Mouse (Mus musculus): ENCODE data around the gene Serpinb7. TPM values are rescaled to one million over a fixed set of nuclear protein-coding genes. Genes with fewer than 3 reads are reported as not detected.
A peak's percentile ranks its signal among the peaks of the same experiment; 100 is the strongest.

The Serpinb7 gene
- polyA plus RNA-seq, 1 experiment from 2014 or later: not detected

- no peak for DNase-seq (ENCODE audit: low spot score)
- Histone ChIP-seq H3K9ac (ENCODE audit: low read depth, low read length) (no peak overlapping the region), H3K36me3 (ENCODE audit: control insufficient read depth, insufficient read depth, low read length) (no peaks in the 10 kb centered on the region), H3K9me3 (ENCODE audit: control insufficient read depth, low read length) (no peaks in the 10 kb centered on the region), H3K4me1 (replicated peaks; ENCODE audit: control insufficient read depth, insufficient read depth, low read length) (no peaks in the 10 kb centered on the region), H3K27ac (ENCODE audit: low read depth, low read length) (no peak overlapping the region), H3K27me3 (ENCODE audit: control insufficient read depth, insufficient read depth, low read length) (no peaks in the 10 kb centered on the region), H3K4me3 (ENCODE audit: low read depth, low read length) (no peak overlapping the region), H3K4me2 (replicated peaks; ENCODE audit: low read depth, low read length) (no peak overlapping the region)
- WGBS: 86% methylated on average over 2 of the region's 2 CpGs
- ATAC-seq (ENCODE audit: low FRiP score): no peak
Observed at GRCm38 (mm10) chr1:107435528-107435927, 36.1 kb downstream of the Serpinb7 start.

- H3K9ac ChIP-seq (ENCODE audit: low read depth, low read length): no peak overlapping the region
- no peaks in the 10 kb centered on the region for H3K27me3 ChIP-seq (ENCODE audit: control insufficient read depth, insufficient read depth, low read length)
- no peak for ATAC-seq (ENCODE audit: low FRiP score)
- H3K4me2 ChIP-seq (replicated peaks; ENCODE audit: low read depth, low read length): no peak overlapping the region
- DNase-seq (ENCODE audit: low spot score): no peak
- H3K27ac ChIP-seq (ENCODE audit: low read depth, low read length): no peak overlapping the region
- no peaks in the 10 kb centered on the region for H3K36me3 ChIP-seq (ENCODE audit: control insufficient read depth, insufficient read depth, low read length)
- H3K4me3 ChIP-seq (ENCODE audit: low read depth, low read length): no peak overlapping the region
- no peaks in the 10 kb centered on the region for H3K4me1 ChIP-seq (replicated peaks; ENCODE audit: control insufficient read depth, insufficient read depth, low read length)
- WGBS: 88% methylated on average over 3 of the region's 3 CpGs
- no peaks in the 10 kb centered on the region for H3K9me3 ChIP-seq (ENCODE audit: control insufficient read depth, low read length)
Observed at GRCm38 (mm10) chr1:107439462-107439861, 40.0 kb downstream of the Serpinb7 start.

- Histone ChIP-seq H3K4me3 (ENCODE audit: low read depth, low read length) (no peak overlapping the region), H3K4me1 (replicated peaks; ENCODE audit: control insufficient read depth, insufficient read depth, low read length) (no peaks in the 10 kb centered on the region), H3K9me3 (ENCODE audit: control insufficient read depth, low read length) (no peaks in the 10 kb centered on the region), H3K4me2 (replicated peaks; ENCODE audit: low read depth, low read length) (no peak overlapping the region), H3K36me3 (ENCODE audit: control insufficient read depth, insufficient read depth, low read length) (no peaks in the 10 kb centered on the region), H3K9ac (ENCODE audit: low read depth, low read length) (no peak overlapping the region), H3K27me3 (ENCODE audit: control insufficient read depth, insufficient read depth, low read length) (no peaks in the 10 kb centered on the region), H3K27ac (ENCODE audit: low read depth, low read length) (no peak overlapping the region)
- DNase-seq (ENCODE audit: low spot score) (no peak), ATAC-seq (ENCODE audit: low FRiP score) (no peak)
- WGBS: 78% methylated on average over 5 of the region's 5 CpGs
Observed at GRCm38 (mm10) chr1:107445352-107445751, 45.9 kb downstream of the Serpinb7 start.

DNA sequence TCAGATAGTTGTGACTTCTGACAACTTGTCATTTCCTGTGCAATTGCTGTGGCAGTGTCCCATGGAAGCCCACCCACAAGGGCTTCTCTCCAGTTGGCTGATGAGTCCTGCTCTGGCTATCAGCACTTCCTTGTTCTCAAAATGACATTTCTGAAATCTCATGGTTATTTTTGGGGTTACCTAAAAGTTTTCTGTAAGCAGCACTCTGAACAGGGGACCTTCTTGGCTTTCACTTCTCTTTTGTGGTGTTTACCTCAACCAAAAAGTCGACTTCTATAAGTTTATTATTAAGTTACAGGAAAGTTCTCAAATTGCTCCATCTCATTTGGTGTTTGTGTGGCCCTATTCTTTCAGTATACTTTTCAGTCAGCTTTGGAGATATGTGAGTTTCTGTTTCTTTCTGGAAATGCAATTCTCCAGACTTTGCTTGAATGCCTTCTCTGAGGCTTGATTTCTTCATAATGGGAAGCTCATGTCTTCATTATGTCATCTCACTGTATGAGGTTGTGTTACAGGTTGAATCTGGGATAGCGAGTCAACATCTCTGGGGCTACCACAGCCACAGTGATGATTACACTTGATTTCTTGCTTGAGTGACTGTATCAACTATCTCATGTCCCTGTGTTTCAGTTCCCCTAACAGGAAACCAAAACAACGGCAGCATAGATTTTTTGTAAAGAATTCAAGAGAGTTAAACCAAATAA, 47.9 kb downstream of the Serpinb7 start:
- DNase-seq (ENCODE audit: low spot score) (no peak), ATAC-seq (ENCODE audit: low FRiP score) (no peak)
- Histone ChIP-seq H3K9ac (ENCODE audit: low read depth, low read length) (no peak overlapping the region), H3K27ac (ENCODE audit: low read depth, low read length) (no peak overlapping the region), H3K27me3 (ENCODE audit: control insufficient read depth, insufficient read depth, low read length) (no peaks in the 10 kb centered on the region), H3K4me3 (ENCODE audit: low read depth, low read length) (no peak overlapping the region), H3K4me1 (replicated peaks; ENCODE audit: control insufficient read depth, insufficient read depth, low read length) (no peaks in the 10 kb centered on the region), H3K36me3 (ENCODE audit: control insufficient read depth, insufficient read depth, low read length) (no peaks in the 10 kb centered on the region), H3K9me3 (ENCODE audit: control insufficient read depth, low read length) (no peaks in the 10 kb centered on the region), H3K4me2 (replicated peaks; ENCODE audit: low read depth, low read length) (no peak overlapping the region)
- 82% methylated on average over 3 of the region's 3 CpGs for WGBS

- no peak for DNase-seq (ENCODE audit: low spot score)
- Histone ChIP-seq H3K4me1 (replicated peaks; ENCODE audit: control insufficient read depth, insufficient read depth, low read length) (no peaks in the 10 kb centered on the region), H3K27me3 (ENCODE audit: control insufficient read depth, insufficient read depth, low read length) (no peaks in the 10 kb centered on the region), H3K4me3 (ENCODE audit: low read depth, low read length) (no peak overlapping the region), H3K36me3 (ENCODE audit: control insufficient read depth, insufficient read depth, low read length) (no peaks in the 10 kb centered on the region), H3K4me2 (replicated peaks; ENCODE audit: low read depth, low read length) (no peak overlapping the region), H3K9ac (ENCODE audit: low read depth, low read length) (no peak overlapping the region), H3K27ac (ENCODE audit: low read depth, low read length) (no peak overlapping the region), H3K9me3 (ENCODE audit: control insufficient read depth, low read length) (no peaks in the 10 kb centered on the region)
- no peak for ATAC-seq (ENCODE audit: low FRiP score)
Observed at GRCm38 (mm10) chr1:107479909-107480308, 80.5 kb downstream of the Serpinb7 start.

DNA sequence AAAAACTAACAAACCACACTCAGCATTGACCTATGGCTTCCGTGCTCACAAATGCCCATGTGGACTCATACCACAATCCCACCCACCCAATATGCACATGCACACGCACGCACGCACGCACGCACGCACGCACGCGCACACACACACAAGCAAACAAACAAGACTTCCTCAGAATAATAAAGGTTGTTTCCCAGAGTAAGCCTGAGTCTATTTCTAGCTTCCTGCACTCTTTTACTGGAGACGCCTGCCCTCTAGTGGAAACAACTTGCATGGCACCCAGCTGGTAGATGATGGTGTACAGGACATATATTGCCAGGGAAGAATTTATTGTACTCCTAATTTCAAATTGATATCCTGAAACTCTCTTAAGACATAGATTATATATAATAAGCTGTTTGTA, 82.0 kb downstream of the Serpinb7 start:
- Histone ChIP-seq H3K4me1 (replicated peaks; ENCODE audit: control insufficient read depth, insufficient read depth, low read length) (no peaks in the 10 kb centered on the region), H3K4me2 (replicated peaks; ENCODE audit: low read depth, low read length) (no peak overlapping the region), H3K9me3 (ENCODE audit: control insufficient read depth, low read length) (no peaks in the 10 kb centered on the region), H3K27ac (ENCODE audit: low read depth, low read length) (no peak overlapping the region), H3K4me3 (ENCODE audit: low read depth, low read length) (no peak overlapping the region), H3K9ac (ENCODE audit: low read depth, low read length) (no peak overlapping the region), H3K36me3 (ENCODE audit: control insufficient read depth, insufficient read depth, low read length) (no peaks in the 10 kb centered on the region), H3K27me3 (ENCODE audit: control insufficient read depth, insufficient read depth, low read length) (no peaks in the 10 kb centered on the region)
- DNase-seq (ENCODE audit: low spot score) (peak; percentile 87), ATAC-seq (ENCODE audit: low FRiP score) (peak; percentile 81)
- 30% methylated on average over 11 of the region's 11 CpGs for WGBS

DNA sequence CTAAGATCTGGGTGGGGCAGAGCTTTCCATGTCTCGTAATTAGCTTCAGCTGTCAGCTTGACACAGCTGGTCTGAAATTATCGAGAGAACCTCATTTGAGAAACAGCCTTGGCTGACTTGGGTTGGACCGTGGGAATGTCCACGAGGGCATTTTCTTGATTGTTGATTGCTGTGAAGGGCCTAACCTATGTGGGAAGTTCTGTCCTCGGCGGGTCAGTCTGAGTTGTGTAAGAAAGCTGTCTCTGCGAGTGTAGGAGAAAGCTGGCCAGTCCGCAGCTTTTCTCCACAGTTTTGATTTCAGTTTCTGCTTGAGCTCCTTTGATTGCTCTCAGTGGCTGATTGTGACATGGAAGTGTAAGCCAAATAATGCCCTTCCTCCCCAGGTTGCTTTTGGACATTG, 90.1 kb downstream of the Serpinb7 start:
- Histone ChIP-seq H3K27ac (ENCODE audit: low read depth, low read length) (no peak overlapping the region), H3K9me3 (ENCODE audit: control insufficient read depth, low read length) (no peaks in the 10 kb centered on the region), H3K4me1 (replicated peaks; ENCODE audit: control insufficient read depth, insufficient read depth, low read length) (no peaks in the 10 kb centered on the region), H3K4me3 (ENCODE audit: low read depth, low read length) (no peak overlapping the region), H3K27me3 (ENCODE audit: control insufficient read depth, insufficient read depth, low read length) (no peaks in the 10 kb centered on the region), H3K4me2 (replicated peaks; ENCODE audit: low read depth, low read length) (no peak overlapping the region), H3K36me3 (ENCODE audit: control insufficient read depth, insufficient read depth, low read length) (no peaks in the 10 kb centered on the region), H3K9ac (ENCODE audit: low read depth, low read length) (no peak overlapping the region)
- 72% methylated on average over 8 of the region's 8 CpGs for WGBS
- ATAC-seq (ENCODE audit: low FRiP score): no peak
- peak; percentile 1 for DNase-seq (ENCODE audit: low spot score)

DNA sequence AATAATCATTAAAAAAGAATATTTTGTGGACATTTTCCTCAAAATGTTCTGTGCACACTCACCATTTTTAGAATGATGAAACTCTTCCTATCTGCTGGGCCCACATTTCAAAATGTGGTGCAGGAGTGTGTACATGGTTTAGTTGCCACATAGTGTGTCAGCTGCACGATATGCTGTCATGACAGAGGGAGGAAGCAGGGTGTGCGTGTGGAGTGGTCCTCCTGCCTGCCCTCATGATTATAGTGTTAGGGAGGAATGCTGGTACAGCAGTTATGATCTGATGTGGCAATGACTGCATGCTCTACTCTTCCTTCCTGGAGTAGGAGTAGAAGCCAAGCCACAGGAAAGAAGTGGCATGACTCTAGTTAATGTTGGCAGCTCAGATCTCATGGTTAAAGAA, 97.3 kb downstream of the Serpinb7 start:
- Histone ChIP-seq H3K4me3 (ENCODE audit: low read depth, low read length) (no peak overlapping the region), H3K4me1 (replicated peaks; ENCODE audit: control insufficient read depth, insufficient read depth, low read length) (no peaks in the 10 kb centered on the region), H3K27me3 (ENCODE audit: control insufficient read depth, insufficient read depth, low read length) (no peaks in the 10 kb centered on the region), H3K36me3 (ENCODE audit: control insufficient read depth, insufficient read depth, low read length) (no peaks in the 10 kb centered on the region), H3K9ac (ENCODE audit: low read depth, low read length) (no peak overlapping the region), H3K27ac (ENCODE audit: low read depth, low read length) (no peak overlapping the region), H3K4me2 (replicated peaks; ENCODE audit: low read depth, low read length) (no peak overlapping the region), H3K9me3 (ENCODE audit: control insufficient read depth, low read length) (no peaks in the 10 kb centered on the region)
- DNase-seq (ENCODE audit: low spot score) (no peak), ATAC-seq (ENCODE audit: low FRiP score) (no peak)
- 84% methylated on average over 2 of the region's 2 CpGs for WGBS

DNA sequence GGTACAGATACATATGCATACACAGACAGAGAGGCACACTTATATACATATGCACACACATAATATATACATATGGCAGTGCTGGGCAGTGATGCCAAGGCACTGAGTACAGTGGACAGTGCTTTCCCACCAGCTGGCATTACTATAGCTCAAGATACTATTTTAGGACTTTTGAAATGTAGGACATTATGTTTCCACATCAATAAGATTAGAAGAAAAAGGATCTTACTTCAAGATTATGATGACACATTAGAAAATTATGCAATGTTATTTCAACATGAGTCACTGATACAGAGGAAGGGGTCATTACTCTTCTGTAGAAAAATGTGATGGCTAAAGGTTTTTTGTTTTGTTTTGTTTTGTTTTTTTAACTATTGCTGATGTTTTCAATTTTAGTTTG, 102.6 kb downstream of the Serpinb7 start:
- no peak for DNase-seq (ENCODE audit: low spot score)
- H3K4me2 ChIP-seq (replicated peaks; ENCODE audit: low read depth, low read length): no peak overlapping the region
- ATAC-seq (ENCODE audit: low FRiP score): no peak
- H3K4me1 ChIP-seq (replicated peaks; ENCODE audit: control insufficient read depth, insufficient read depth, low read length): no peaks in the 10 kb centered on the region
- no peaks in the 10 kb centered on the region for H3K9me3 ChIP-seq (ENCODE audit: control insufficient read depth, low read length)
- H3K27ac ChIP-seq (ENCODE audit: low read depth, low read length): no peak overlapping the region
- H3K27me3 ChIP-seq (ENCODE audit: control insufficient read depth, insufficient read depth, low read length): no peaks in the 10 kb centered on the region
- H3K36me3 ChIP-seq (ENCODE audit: control insufficient read depth, insufficient read depth, low read length): no peaks in the 10 kb centered on the region
- no peak overlapping the region for H3K4me3 ChIP-seq (ENCODE audit: low read depth, low read length)
- no peak overlapping the region for H3K9ac ChIP-seq (ENCODE audit: low read depth, low read length)

Data from hindbrain, embryonic 11.5 days (tissue).